Mouse (Mus musculus): ENCODE results near the gene Angptl7.

Angptl7 gene

DNA sequence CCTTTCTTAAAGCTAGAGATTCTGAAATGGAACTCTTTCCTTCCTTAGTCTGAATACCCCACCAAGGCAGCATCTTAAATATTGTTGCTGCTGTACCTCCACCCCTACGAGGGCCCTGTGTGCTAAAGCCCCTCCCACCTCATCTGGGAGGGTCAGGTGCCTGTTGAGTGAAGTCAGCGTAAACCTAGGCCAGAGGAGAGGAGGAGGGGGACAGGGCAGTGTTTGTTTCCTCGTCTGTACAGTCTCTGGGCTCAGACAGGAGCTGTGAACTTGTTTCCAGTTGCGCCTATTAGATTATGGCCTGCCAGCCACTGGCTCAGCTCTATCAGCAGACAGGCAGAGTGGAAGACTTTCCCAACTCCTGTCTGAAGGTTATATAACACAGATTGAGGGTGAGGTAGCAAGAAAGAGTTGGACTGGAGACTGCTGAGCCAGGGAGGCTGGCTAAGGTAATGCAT, at the start of gene Angptl7:
TSS of gene Angptl7 (minus strand) at position 51 of the 458 bp plus-strand sequence.
- no peak for DNase-seq (ENCODE audit: low spot score)

DNA sequence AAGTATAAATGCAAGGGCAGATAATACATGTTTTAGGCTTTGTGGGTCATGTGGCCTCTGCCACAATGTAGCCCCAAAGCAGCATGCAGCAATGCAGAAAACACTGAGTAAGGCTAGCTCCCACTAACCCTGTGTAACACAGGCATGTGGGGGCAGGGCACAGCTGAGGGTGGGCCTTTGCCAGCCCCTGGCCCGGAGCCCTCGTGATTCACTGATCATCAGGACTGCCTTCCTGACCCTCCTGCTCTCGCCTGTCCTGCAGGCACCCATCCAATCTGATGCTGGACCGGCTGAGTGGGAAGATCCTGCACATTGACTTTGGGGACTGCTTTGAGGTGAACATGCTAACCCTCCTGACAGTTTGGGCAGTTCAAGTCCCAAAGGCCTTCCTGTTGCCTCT, 48.8 kb upstream of the Angptl7 start:
- DNase-seq (ENCODE audit: low spot score), result no peak

DNA sequence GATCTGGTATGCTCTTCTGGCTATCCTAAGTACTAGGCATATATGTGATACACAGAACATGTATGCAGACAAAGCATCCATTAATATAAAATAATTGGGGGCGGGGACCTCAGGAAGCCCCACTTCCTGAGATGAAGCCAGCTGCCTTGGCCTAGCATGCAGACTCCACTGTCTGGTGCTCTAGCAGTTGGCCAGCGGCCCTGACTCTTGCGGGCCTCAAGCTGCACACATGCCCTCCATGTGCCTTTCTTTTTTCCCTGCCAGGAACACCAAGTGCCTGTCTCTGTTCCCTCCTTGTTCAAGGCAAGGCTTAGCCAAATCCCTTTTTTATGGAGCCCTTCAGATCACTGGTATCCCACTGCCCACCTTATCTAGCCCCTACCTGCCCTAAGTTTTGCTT, 35.6 kb upstream of the Angptl7 start:
- no peak for DNase-seq (ENCODE audit: low spot score)

DNA sequence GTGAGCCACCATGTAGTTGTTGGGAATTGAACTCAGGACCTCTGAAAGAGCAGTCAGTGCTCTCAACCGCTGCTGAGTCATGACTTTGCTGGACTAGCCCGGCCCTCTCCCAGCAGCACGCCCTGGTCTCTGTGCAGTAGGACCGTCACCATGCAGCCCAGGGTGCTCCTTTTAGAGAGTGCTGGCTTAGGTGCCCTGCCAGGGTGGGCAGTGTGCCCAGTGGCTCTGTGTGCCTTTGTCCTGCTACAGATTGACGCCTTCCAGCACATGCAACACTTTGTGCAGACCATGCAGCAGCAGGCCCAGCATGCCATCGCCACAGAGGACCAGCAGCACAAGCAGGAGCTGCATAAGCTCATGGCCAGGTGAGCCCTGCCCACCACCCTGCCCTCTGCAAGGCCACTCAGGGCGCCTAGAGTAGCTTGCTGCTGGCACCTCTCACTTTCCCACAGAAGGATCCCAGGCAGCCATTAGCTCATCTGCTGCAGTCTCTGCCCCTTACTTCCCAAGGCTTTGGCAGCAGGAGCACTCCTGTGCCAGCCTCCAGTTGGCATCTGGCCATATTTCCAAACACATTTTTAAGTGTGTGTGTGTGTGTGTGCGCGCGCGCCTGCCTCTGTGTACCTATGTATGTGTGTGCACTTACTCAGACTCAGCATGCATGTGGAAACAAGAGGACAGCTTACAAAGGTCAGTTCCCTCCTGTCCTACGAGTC, 33.5 kb upstream of the Angptl7 start:
- no peak for DNase-seq (ENCODE audit: low spot score)

DNA sequence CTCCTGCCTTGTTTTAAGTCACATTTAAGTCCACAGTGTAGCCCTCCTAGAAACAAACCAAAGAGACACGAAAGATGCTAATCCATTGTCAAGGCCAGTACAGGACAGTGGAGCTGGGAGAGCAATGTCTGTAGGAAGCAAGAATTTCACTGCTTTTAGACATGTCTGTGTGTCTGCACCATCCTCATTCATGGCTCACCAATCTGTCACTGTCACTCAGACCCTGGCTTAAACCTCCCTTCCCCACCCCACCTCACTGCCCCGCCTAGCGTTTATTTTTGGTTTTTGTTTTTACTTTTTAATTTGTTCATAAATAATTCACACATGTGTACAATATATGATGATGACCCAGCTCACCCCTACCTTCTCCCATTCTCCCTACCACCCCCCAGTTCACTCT, 32.3 kb upstream of the Angptl7 start:
- no peak for DNase-seq (ENCODE audit: low spot score)

DNA sequence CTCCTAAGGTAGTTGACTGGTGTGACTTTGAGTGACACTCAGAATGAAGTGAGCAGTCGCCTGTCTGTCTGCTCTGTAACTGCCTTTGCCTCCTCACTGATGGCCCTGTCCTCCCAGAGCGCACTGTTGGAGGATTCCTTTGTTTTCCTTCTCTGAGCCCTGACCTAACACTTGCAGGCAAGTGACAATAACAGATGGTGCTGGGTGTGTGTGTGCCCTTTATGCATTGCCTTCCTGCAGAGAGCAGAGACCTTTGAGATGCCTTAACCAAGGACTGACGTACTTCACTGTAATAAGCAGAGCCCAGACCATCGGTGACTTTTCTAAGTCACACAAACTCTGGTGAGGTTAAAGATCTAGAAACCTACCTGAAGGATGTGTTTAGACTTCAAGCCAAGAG, 31.1 kb upstream of the Angptl7 start:
- DNase-seq (ENCODE audit: low spot score), result no peak

DNA sequence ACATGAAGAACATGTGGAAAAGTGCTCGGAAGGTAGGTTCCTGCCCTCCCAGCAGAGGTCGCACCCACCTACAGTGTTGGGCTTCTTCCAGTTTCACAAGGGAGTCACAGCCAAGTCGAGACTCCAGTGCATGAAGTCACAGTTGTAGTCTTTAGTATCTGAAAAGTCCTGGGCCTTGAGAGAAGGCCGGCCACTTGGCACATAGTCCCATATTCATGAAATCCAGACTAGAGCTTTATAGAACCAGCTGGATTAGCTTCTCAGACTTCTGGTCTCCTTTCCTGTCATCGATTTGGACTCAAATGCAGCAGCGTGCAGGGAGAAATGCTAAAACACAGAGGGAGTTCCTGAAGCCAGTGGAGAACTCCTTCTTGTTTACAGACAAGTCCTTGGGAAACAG, 30.5 kb upstream of the Angptl7 start:
- DNase-seq (ENCODE audit: low spot score), result no peak

DNA sequence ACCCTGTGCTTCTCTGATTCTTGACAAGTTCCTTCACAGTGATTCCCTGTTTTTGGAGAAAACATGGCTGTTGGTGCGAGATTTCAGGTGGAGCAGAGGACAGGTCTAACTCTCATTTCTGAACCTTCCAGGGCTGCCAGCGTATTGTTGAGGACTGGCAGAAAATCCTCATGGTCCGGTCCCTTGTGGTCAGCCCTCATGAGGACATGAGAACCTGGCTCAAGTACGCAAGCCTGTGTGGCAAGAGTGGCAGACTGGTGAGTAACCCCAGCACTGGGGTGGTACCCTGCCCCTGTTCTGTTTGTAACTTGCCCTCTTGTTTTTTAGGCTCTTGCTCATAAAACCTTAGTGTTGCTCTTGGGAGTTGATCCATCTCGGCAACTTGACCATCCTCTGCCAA, 30.1 kb upstream of the Angptl7 start:
- no peak for DNase-seq (ENCODE audit: low spot score)

DNA sequence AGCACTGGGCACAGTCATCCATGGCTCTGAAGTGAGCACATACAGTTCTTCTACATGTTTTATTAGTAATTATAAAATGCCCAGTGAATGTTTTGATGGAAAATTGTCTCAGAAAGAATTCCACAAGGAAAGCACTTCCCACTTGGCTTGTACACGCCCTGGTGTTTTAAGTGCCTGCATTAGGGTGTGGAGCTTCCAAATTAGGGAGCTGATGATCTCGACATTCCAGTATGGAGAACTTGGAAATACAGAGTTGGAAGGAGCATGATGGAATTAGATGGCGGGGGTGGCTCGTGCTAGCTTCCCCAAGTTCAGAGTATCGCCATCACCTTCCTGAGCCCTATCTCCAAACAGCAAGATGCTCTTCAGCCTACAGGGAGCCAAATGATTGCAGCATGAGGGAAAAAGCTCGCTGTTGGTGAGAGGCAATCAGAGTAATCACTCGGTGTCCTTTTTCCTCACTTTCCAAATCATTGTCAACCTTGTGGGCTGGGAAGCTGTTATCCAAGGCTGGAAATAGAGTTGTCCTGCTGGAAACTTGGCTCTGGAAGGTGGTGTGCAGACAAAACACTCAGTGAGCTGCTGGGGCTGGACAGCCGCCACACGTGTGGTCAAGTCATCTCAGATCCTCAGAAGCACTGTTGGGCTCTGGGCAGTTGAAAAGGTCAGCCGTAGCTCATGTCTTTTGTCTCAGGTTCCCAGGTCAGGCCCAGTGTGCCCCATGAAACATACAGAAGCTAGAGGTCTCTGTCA, 27.1 kb upstream of the Angptl7 start:
- no peak for DNase-seq (ENCODE audit: low spot score)

DNA sequence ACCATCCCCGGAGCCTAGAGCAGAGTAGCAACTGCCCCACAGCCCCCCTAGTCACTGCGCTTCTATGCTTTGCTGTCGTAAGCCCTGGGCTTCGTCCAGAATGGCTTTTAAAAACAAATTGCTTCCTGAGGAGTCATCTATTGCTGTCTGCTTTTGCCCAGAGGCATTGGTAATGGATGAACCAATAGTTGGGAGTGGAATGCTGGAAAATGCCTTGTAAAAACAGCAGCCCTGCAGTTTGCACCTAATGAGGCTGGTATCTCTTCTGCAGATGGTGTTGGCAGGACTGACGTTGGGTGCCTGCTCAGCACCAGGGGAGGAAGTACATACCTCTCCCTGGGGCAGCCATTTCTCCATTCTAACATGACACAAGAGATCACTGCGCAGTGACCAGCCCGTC, 23.3 kb upstream of the Angptl7 start:
- no peak for DNase-seq (ENCODE audit: low spot score)

DNA sequence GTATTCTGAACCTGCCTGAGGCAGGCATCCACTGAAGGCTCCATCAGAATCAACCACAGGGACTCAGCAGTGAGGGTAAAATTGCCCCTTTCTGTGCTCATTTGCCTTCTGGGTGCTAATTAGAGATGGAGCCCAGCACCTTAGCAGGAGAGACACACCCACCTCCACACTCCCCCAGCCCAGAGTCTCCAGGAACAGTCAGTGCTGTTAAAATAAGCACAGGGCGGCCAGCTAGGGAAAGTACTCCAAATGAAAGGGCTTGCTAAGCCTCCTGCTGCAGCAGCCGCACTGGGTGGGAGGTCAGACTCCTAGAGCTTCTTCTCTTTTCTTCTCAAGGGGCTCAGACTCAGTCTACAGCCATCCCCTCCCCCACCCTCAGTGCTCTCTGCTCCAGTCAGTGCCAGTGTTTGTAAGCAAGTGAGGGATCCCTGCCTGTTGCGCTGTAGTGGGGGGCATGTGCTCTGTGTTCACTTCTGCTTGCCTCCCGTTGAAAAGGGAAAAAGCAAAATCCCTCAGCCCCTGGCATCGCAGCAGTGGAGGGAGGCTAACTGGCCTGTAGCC, 18.1 kb upstream of the Angptl7 start:
- DNase-seq (ENCODE audit: low spot score), result no peak

DNA sequence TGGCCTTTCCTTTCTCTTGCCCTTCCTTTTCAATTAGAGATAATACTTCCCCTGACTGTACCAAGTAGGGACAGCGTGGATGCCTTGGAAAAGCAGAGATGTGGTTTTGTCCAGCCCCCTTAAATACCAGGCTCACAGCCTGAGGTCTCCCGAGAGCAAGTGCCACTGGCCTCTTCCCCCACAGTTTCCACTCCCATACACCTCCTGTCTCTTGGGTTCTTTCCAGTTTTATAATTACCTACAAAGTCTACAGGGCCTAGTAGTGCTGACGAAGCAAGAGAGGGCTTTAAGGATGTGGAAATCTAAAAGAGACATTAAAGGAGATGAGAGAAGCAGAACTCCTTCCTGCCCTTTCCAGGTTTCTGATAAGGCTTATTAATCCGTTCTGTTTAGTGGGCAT, 17.5 kb upstream of the Angptl7 start:
- no peak for DNase-seq (ENCODE audit: low spot score)

DNA sequence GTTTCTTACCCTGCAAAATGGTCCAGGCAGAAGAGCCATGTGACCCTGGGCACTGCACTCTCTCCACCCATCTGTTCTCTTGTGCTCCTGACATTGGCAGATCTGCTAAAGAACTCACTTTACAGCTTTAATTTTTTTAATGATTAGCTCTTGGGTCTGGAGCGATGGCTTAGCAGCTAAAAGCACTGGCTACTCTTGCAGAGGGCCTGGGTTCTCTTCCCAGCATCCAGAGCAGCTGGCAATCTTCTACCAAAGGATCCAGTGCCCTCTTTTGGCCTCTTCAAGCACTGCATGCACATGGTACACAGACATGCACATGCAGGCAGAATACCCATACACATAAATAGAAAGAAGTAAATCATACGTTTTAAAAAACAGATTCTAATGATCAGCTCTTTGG, 15.1 kb upstream of the Angptl7 start:
- no peak for DNase-seq (ENCODE audit: low spot score)

DNA sequence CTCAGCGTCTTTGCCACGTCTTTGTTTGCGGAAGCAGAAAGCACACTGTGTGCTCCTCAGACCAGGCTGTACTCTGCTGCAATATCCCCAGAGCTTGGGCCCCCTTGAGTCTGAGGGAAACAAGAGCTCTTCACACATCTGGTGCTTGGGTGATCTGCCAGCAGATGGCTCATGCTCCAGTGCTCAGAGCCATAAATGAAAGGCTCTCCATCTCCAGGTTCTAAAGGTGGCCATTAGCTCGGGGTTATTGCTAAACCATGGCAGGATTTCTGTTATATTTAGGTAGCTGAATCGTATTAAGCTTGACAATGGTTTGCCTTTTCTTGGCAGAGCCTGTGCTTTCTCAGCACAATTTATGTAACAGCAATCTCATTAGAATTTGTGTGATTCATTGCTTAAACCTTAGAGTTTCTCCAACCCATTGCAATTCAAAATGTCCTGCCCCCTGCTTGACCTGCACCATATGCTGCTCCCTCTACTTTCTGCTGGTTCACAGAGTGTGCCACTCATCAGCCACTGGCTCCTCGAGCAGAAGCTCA, 12.8 kb upstream of the Angptl7 start:
- DNase-seq (ENCODE audit: low spot score), result no peak

DNA sequence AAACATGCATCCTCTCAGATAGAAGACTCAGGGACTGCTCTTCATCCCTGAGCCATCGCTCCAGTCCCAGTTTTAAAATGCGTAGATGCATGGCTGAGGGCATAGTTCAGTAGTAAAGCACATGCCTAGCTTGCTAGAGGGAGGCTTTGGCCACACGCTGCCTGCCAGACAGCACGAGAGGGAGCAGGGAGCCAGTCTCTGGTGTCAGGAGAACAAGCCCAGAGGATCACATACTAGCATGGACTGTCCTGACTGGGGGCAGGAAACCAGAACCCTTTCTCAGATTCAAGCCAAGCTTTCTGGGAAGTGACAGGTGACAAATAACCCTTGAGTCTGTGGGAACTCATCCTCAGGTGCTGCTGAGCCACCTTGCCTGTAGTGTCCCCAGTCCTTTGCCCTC, 11.1 kb upstream of the Angptl7 start:
- DNase-seq (ENCODE audit: low spot score), result no peak

DNA sequence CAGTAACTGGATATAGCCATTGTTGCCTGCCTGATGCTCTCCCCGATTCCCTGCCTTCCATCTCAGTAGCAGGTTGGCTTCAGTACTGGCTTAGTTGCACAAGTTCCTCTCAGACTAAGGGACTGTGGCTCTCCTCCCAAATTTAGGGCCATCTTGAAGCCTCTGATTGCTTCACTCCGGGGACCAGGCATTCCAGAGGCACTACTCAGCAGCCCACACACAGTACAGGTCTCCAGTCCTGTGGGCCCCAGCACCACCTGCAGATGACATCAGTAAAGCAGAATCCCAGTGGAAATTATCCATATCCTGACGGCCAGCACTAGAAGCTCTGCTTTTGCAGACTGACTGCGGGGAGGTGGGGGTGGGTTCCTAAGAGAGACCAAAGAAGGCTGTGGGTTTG, 10.4 kb upstream of the Angptl7 start:
- no peak for DNase-seq (ENCODE audit: low spot score)

DNA sequence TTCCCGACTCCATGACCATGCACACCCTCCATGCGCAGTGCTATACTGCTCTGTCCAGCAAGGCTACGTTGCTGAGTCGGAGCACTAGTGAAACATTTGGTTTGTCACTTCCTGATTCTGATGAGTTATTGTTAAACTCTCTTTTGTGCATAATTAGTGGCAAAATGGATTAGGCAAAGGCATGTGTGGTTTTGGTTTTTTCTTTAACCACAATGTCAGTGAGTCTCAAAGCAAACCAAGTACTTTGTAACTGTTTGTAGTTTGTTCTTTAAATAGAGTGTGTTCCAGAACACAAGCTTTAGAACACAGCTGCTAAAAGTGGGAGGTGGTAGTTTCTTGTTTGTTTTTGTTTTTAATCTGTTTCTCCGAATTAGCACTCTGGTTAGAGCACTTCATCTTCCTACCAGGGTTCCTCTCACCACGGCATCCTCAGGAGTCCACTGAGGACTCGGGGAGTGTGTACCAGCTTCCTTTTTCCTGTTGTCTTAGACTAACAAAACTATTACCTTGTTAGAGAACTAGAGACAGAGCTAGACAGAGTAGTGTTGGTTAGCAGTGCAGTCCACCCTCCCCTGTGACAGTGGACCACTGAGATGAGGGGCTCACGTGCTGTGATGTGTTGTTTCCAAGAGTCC, 9.3 kb upstream of the Angptl7 start:
- DNase-seq (ENCODE audit: low spot score), result no peak

DNA sequence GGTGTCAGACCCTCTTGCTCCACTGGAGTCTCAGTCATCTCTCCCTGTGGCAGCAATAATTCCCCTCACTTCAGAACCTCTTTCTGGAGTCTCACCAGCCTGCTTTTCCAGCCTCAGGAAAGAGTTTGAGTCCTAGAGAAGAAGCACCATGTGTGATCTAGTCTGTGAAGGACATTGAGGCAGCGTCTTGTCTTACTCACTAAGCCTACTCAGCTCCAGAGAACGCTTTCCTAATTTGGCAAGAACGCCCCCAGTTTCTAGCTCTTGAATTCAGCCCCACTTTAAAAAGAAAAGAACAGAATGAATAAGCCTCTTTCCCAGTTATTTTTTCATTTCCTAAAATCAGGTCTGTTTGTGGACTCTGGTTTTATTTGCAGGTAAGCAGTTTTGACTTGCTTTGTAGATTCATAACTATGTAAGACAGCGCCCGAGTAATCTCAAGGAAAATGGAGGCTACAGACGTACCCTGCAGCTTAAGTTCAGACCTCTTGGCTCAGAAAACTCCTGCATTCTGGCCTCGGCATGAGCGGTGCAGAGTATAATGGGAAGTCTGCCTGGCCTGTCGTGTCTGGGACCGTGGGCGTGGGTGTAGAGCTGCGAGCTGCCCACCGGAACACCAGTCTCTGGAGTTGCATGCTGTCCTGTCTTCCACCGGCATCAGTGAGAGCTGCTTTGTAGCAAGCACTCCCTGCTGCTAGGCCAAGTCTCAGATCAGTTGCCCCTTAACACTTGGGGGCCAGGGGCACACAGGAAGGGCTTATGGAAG, 8.0 kb upstream of the Angptl7 start:
- DNase-seq (ENCODE audit: low spot score), result no peak

DNA sequence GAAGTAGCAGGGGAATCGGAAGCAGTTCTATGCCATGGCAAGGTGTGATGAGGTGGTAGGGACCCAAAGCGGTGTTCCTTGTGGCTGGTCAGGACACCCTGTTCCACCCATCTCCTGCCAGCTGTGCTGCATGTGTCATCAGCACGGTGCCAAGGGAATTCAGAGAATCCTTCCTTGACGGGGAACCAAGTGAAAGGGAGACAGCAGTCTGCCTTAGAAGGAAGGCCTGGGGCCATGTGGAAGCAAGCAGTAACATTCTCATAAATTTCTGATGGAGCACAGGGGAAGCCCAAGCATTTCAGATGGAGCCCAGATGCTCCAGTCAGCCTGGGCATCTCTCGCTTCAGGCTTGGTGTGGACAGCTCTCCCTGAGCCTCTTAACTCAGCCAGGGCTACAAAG, 7.3 kb upstream of the Angptl7 start:
- no peak for DNase-seq (ENCODE audit: low spot score)

DNA sequence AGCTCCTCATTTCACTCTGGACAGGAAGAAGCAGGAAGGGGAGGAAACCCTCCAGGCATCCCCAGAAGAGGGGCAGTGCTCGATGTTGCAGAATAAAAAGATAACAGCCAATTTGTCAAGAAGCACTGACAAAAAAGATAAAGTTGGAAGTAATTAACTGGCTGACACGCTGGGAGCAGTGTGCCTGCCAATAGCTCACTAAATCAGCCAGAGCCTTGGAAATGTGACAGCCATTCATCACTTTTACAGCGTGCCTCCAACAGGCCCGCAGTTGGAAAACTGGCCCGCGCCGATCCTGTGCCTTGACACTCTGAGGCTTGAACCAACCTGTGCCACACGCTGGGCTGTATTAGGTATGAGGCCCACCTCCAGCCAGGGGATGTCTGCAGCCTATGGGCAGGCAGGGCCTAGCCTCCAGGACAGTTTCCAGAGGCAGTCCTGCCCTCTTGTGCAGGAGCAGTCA, 4.3 kb upstream of the Angptl7 start:
- peak; percentile 32 for DNase-seq (ENCODE audit: low spot score)

DNA sequence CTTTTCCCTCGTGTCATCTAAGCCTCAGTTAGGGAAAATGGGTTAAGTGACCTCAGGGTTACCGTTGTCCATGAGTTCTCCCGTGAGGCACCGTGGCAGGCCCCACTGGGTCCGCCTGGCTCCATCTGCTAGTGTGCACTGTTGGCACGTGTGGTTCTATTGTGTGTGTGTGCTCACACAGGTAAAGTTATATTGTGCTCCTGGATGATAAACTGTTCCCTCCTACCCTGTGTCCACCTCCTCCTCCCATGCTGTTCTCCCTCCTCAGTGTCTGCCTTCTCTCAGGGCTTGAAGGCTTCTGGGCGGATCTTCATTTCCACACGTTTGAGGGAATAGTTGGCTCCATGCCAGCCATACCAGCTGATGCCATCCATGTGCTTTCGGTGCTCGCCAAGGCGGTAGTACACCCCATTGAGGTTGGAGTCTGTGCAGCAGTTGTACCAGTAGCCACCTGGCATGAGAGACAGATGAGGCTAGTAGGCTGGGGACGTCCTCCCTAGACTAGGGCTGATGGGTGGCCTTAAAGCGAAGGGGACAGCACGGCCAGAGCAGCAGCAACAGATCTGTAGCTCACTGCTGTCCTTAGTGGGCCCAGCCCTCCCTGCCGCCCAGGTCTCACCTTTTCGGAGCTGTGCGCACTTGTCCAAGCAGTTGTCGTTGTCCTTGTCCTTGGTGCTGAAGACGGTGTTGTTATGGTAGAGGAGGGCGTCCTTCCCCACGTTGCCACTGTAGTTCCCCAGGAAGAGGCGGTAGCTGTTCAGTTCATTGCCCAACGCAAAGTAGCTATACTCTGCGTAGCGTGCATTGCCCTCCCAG, 4.2 kb downstream of the Angptl7 start:
- DNase-seq (ENCODE audit: low spot score), result no peak
